Mouse (Mus musculus) neural tube, embryonic 15.5 days (tissue): ENCODE data around the gene Methig1. TPM values are rescaled to one million over a fixed set of nuclear protein-coding genes. Genes with fewer than 3 reads are reported as not detected.

Experiments
- ATAC-seq: fragments of 200-750 bp; cut with Nextera tagmentation; 2 replicates; pipeline ENCODE4 v1.8.0; 2017; ENCODE audit warnings: mild to moderate bottlenecking, moderate TSS enrichment, moderate library complexity; ENCODE audit not compliant: low FRiP score
- H3K27ac ChIP-seq: fragments of 300-500 bp; sonication (generic); replicated peaks from 2 replicates; pipeline ENCODE4 v1.5.1; 2015; ENCODE audit warnings: mild to moderate bottlenecking, inconsistent platforms
- H3K27me3 ChIP-seq: fragments of 300-500 bp; sonication (generic); replicated peaks from 2 replicates; pipeline ENCODE4 v1.6.1; 2015; ENCODE audit warnings: inconsistent platforms
- H3K36me3 ChIP-seq: fragments of 300-500 bp; sonication (generic); 2 replicates; pipeline ENCODE4 v1.6.1; 2015; ENCODE audit warnings: inconsistent platforms
- H3K4me1 ChIP-seq: fragments of 300-500 bp; sonication (generic); 2 replicates; pipeline ENCODE4 v1.6.1; 2015; ENCODE audit warnings: inconsistent platforms
- H3K4me2 ChIP-seq: fragments of 300-500 bp; sonication (generic); 2 replicates; pipeline ENCODE4 v1.6.1; 2015; ENCODE audit warnings: inconsistent platforms, mild to moderate bottlenecking, moderate library complexity
- H3K4me3 ChIP-seq: fragments of 300-500 bp; sonication (generic); replicated peaks from 2 replicates; pipeline ENCODE4 v1.5.1; 2015; ENCODE audit warnings: mild to moderate bottlenecking, inconsistent platforms
- H3K9ac ChIP-seq: fragments of 300-500 bp; sonication (generic); replicated peaks from 2 replicates; pipeline ENCODE4 v1.6.1; 2015; ENCODE audit warnings: mild to moderate bottlenecking, inconsistent platforms
- H3K9me3 ChIP-seq: fragments of 300-500 bp; sonication (generic); replicated peaks from 2 replicates; pipeline ENCODE4 v1.6.1; 2016; ENCODE audit warnings: inconsistent platforms
- WGBS: fragments of 180-500 bp; shearing (Covaris S2); methylation state at CpG from one replicate; pipeline ENCODE4 v1.1.7; 2015; ENCODE audit warnings: mixed read lengths; 5-methylcytosine and 5-hydroxymethylcytosine counted together
- polyA plus RNA-seq: library from polyadenylated mRNA; unstranded; fragments of >200 nt; fragmentation: Nextera tagmentation; extraction: Ambion mirVana; gene quantifications from 2 replicates; pipeline ENCODE4 v1.2.1, GENCODE M21; 2015

The Methig1 gene
- polyA plus RNA-seq, 1 experiment from 2014 or later = 1.1 TPM

DNA sequence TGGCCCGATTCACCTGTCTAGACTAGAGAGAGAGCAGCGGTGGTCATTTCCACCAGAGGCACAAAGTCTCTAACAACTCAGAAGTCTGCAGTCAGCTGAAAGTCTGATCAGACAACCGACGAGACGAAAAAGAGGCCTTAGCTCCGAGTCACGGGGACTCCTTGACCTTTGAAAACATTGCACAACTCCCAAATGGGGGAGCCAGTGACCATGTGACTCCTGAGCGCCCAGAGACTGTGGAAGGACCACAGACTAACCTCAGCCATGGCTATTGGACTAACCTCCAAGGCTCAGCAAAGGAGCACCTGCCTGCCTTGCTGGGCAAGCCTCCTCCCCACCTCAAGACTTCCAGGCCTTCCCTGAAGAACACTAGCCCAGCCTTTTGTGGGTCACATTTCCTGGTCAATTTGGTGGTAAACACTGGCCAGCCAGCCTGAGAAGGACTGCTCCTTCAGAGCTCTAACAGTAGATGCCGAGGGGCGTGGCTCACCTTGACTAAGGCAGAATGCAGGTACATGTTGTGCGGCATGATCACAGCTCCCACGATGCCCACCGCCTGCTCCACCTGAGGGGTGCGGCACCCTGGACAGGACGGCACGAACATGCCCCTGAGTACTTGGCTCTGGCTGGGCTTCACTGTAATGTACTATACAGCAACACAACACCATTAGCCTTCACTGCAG lies 50.5 kb downstream of the Methig1 start:
- Histone ChIP-seq H3K4me1 (no peaks in the 10 kb centered on the region), H3K27me3 (no peaks in the 10 kb centered on the region), H3K9me3 (no peaks in the 10 kb centered on the region), H3K27ac (no peak overlapping the region), H3K36me3 (peaks cover 86% of the 10 kb centered on the region), H3K4me3 (no peak overlapping the region), H3K4me2 (no peak overlapping the region), H3K9ac (no peak overlapping the region)
- ATAC-seq = no peak
- 96% methylated on average over 16 of the region's 16 CpGs for WGBS

DNA sequence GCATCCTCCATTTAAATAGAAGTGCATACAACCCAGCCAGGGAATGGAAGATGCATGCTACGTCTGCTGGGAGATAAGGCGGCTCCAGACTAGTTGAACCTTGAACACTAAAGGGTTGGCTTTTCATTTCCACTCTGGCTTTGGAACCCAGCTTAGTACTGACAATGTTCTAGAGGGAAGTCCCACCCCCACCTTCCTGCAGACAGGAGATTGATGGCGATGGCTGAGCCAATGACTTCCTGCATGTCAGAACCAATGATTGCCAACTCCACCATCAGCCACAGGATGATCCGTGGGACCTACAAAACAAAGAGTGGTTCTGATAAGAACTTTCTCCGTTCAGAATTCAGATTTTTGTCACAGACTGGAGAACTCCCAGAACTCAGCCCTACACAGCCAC lies 53.1 kb downstream of the Methig1 start:
- no peaks in the 10 kb centered on the region for H3K27me3 ChIP-seq
- no peaks in the 10 kb centered on the region for H3K9me3 ChIP-seq
- H3K4me1 ChIP-seq = no peaks in the 10 kb centered on the region
- H3K36me3 ChIP-seq = peaks cover 75% of the 10 kb centered on the region
- H3K9ac ChIP-seq = no peak overlapping the region
- H3K4me2 ChIP-seq = no peak overlapping the region
- no peak overlapping the region for H3K27ac ChIP-seq
- 86% methylated on average over 5 of the region's 5 CpGs for WGBS
- ATAC-seq = no peak
- no peak overlapping the region for H3K4me3 ChIP-seq

DNA sequence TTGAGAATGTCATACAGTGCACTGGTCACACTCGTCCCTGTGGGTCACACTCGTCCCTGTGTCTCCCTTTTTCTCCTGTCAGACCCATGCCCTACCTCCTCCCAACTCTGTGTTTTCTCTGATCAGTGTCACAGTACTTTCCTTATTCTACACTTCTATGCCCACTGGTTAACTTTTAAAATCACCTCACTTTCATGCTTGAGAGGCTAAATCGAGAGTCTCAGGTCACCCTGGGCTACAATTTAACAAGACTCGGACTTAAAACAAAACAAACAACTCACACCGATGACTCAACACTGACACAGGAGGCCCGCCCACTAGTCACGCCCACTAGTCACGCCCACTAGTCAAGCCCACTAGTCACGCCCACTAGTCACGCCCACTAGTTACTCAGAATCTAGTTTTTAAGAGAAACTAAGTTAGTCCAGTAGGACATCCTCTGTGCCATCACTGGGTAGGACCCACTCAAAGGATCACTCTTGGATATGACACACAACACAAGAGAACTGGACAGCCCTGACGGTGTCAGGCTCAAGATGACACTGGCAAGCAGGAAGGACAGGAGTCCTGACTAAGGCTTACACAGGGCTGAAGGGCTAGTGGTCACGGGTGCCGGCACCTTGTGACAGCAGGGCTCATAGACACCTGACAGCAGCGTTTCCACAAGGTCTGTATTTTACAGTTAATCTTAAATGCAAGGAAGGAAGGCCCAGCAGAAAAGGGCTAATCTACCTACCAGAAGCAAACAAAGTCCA lies 58.1 kb downstream of the Methig1 start:
- 63% methylated on average over 14 of the region's 14 CpGs for WGBS
- no peak for ATAC-seq
- H3K4me2 ChIP-seq = no peak overlapping the region

DNA sequence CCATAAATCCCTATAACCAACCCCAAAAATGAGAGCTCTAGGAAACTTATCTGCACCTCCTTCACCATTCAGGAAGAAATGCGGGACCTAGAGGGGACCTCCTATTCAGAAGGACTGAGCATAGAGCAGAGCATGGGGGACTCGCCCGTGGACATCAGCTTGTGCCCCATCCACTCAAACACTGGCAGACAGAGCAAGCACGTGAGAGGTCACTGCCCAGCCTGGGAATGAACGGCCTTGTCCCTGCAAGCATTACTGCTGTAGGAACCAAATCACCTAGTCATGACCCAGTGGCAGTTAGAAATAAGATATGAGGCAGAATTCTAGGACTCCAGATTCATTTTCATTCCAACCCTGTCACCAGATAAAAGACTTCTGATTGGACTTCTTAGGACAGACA lies 58.8 kb downstream of the Methig1 start:
- WGBS = 86% methylated on average over 5 of the region's 5 CpGs
- H3K36me3 ChIP-seq = peaks cover 30% of the 10 kb centered on the region

More for the DNA sequence above, 58.1 kb downstream of the Methig1 start:
- Histone ChIP-seq H3K4me3 (no peak overlapping the region), H3K9me3 (no peaks in the 10 kb centered on the region), H3K4me1 (0 out of 2 replicates have a peak, but pooled peaks cover 3% of the 10 kb centered on the region), H3K27ac (no peak overlapping the region), H3K9ac (no peak overlapping the region), H3K27me3 (no peaks in the 10 kb centered on the region), H3K36me3 (peaks cover 33% of the 10 kb centered on the region)

DNA sequence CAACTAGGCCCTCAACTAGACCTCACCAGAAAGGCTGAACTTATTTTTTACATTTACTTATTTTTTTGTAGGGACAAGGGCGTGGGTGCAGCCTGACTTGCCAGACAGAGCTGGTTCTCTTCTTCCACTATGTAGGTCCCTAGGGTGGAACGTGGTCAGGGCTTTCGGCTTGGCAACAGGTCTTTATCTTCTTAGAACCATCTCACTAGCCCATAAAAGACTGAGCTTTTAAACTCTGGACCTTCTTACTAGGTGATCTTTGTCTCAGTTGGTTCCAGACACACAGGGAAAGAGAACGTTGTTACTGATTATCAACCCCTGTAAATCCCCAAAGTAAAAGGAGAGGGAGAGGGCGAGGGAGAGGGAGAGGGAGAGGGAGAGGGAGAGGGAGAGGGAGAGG lies 60.4 kb downstream of the Methig1 start:
- no peaks in the 10 kb centered on the region for H3K9me3 ChIP-seq
- no peak for ATAC-seq
- H3K4me1 ChIP-seq = 0 out of 2 replicates have a peak, but pooled peaks cover 7% of the 10 kb centered on the region
- no peak overlapping the region for H3K4me2 ChIP-seq
- H3K36me3 ChIP-seq = peaks cover 24% of the 10 kb centered on the region
- no peak overlapping the region for H3K9ac ChIP-seq
- H3K27me3 ChIP-seq = no peaks in the 10 kb centered on the region
- 76% methylated on average over 4 of the region's 5 CpGs for WGBS
- H3K4me3 ChIP-seq = no peak overlapping the region
- no peak overlapping the region for H3K27ac ChIP-seq

More for the DNA sequence above, 58.8 kb downstream of the Methig1 start:
- no peaks in the 10 kb centered on the region for H3K27me3 ChIP-seq
- no peak overlapping the region for H3K4me2 ChIP-seq
- no peak overlapping the region for H3K4me3 ChIP-seq
- 0 out of 2 replicates have a peak, but pooled peaks cover 3% of the 10 kb centered on the region for H3K4me1 ChIP-seq
- H3K27ac ChIP-seq = no peak overlapping the region
- no peaks in the 10 kb centered on the region for H3K9me3 ChIP-seq
- ATAC-seq = no peak
- H3K9ac ChIP-seq = no peak overlapping the region

DNA sequence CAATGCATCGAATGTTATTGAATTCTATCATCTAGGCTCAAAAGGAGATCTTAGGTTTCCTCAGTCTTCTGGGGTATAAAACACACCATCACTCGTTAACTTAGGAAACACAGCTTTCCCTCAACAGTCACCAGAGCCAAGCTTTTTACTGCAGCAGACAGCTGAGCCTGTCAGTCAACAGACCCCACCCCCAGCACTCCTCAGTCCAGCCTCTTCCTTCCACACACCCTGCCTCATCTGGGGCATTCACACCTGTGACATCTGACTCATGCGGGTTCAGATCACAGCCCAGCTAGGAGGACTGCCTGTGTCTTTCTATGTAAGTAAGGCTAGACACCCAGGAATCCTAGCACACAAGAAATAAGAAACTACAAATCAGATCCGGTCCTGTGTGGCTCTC lies 61.1 kb downstream of the Methig1 start:
- Histone ChIP-seq H3K9me3 (no peaks in the 10 kb centered on the region), H3K27me3 (no peaks in the 10 kb centered on the region), H3K36me3 (peaks cover 18% of the 10 kb centered on the region), H3K27ac (no peak overlapping the region), H3K4me3 (no peak overlapping the region), H3K9ac (no peak overlapping the region), H3K4me2 (no peak overlapping the region), H3K4me1 (0 out of 2 replicates have a peak, but pooled peaks cover 7% of the 10 kb centered on the region)
- 73% methylated on average over 4 of the region's 4 CpGs for WGBS
- no peak for ATAC-seq

DNA sequence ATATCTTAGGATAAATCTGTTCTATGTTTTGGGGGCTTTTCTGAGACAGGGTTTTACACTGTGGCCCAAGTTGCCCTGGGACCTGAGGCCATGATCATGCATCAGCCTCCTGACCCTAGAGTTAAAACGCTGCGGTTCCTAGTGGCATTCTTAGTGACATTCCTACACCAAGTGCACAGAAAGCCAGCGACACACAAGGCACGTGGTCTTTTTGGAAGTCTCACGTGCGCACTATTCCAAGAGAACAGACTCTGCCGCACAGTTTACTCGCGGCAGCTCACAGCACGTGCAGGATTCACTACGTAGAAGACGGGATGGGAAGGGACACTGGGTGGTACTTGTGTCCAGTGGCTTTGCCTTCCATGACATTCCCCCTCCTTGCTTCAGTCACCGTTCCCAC lies 62.0 kb downstream of the Methig1 start:
- Histone ChIP-seq H3K27me3 (no peaks in the 10 kb centered on the region), H3K4me2 (no peak overlapping the region), H3K4me1 (peaks cover 16% of the 10 kb centered on the region), H3K4me3 (no peak overlapping the region), H3K36me3 (peaks cover 12% of the 10 kb centered on the region; the same call in 1 of the 2 replicates), H3K9me3 (no peaks in the 10 kb centered on the region), H3K27ac (no peak overlapping the region), H3K9ac (no peak overlapping the region)
- WGBS = 97% methylated on average over 13 of the region's 13 CpGs
- no peak for ATAC-seq

DNA sequence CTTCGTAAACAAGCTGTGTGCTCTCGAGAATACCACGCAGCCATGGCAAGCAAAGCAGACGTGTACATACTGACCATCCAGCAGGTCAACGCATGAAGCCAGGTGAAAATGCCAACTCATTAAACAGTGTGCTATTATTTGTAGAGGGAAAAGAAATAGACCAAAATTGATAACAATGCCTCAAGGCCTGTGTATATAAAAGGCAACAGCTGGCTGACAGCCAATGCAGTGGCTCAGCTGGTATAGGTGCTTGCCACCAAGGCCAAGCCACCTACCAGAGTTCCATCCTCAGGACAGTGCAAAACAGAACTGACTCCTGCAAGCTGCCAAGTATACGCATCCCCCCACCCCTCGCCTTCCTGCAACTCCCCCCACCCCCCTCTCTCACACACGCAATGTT lies 62.7 kb downstream of the Methig1 start:
- H3K9ac ChIP-seq = no peak overlapping the region
- peaks cover 8% of the 10 kb centered on the region; the same call in 1 of the 2 replicates for H3K36me3 ChIP-seq
- H3K4me2 ChIP-seq = no peak overlapping the region
- no peaks in the 10 kb centered on the region for H3K27me3 ChIP-seq
- WGBS = 86% methylated on average over 8 of the region's 8 CpGs
- H3K4me1 ChIP-seq = peaks cover 23% of the 10 kb centered on the region
- no peak overlapping the region for H3K4me3 ChIP-seq
- H3K9me3 ChIP-seq = no peaks in the 10 kb centered on the region
- ATAC-seq = no peak
- no peak overlapping the region for H3K27ac ChIP-seq

DNA sequence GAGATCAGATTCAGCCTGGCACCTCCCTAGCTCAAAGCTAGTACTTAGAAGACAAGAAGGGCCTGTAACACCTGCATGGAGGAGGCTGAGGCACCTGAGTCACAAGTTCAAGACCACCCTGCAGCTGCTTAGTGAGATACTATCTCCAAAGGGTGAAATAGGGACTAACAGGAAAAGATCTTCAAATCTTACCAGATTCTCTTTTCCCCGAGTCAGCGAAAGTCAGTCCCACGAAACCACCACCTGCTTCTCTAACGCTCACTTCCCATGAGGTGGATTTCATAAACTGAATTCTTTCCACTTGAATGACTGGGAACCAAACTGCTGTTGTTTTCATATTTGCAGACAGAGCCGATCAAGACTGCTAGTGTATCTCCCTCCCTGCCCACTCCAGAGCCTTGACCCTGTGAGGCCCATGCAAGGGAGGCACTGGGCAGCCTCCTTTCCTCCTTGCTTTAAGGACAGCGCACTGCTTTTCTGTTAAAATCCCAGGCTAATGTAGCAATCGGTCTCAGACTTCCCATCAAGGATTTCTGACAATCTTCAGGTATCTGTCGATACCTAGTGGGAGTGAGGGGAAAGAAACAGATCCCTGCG lies 65.0 kb downstream of the Methig1 start:
- ATAC-seq = no peak
- H3K4me1 ChIP-seq = peaks cover 38% of the 10 kb centered on the region
- 90% methylated on average over 9 of the region's 9 CpGs for WGBS

DNA sequence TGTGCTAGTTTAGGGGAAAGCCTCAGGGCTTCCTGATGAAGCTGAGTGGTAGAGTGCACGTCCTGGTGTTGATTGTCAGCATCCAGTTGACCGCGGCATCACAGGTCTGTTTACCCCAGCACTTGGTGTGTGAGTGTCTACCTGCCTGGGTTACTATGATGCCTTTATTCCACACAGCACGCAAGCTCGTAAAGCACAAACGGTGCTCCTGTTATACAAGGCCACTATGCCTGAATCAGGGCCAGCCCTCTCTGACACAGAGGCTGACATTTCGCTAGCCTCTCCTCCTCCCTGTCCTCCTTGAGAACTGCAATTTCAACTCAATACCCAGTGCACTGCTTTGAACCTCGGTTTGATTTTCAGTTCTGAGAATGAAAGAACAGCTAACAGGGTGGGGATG lies 66.4 kb downstream of the Methig1 start:
- Histone ChIP-seq H3K4me2 (no peak overlapping the region), H3K9ac (no peak overlapping the region), H3K27ac (no peak overlapping the region; the same call in 1 of the 2 replicates), H3K4me3 (no peak overlapping the region), H3K4me1 (peaks cover 46% of the 10 kb centered on the region), H3K9me3 (no peaks in the 10 kb centered on the region), H3K36me3 (0 out of 2 replicates have a peak, but pooled peaks cover 3% of the 10 kb centered on the region), H3K27me3 (peaks cover 6% of the 10 kb centered on the region)
- WGBS = 70% methylated on average over 8 of the region's 8 CpGs
- no peak for ATAC-seq

More for the DNA sequence above, 65.0 kb downstream of the Methig1 start:
- Histone ChIP-seq H3K9me3 (no peaks in the 10 kb centered on the region), H3K4me2 (no peak overlapping the region), H3K9ac (no peak overlapping the region), H3K27me3 (no peaks in the 10 kb centered on the region), H3K36me3 (0 out of 2 replicates have a peak, but pooled peaks cover 3% of the 10 kb centered on the region), H3K4me3 (no peak overlapping the region), H3K27ac (no peak overlapping the region)

DNA sequence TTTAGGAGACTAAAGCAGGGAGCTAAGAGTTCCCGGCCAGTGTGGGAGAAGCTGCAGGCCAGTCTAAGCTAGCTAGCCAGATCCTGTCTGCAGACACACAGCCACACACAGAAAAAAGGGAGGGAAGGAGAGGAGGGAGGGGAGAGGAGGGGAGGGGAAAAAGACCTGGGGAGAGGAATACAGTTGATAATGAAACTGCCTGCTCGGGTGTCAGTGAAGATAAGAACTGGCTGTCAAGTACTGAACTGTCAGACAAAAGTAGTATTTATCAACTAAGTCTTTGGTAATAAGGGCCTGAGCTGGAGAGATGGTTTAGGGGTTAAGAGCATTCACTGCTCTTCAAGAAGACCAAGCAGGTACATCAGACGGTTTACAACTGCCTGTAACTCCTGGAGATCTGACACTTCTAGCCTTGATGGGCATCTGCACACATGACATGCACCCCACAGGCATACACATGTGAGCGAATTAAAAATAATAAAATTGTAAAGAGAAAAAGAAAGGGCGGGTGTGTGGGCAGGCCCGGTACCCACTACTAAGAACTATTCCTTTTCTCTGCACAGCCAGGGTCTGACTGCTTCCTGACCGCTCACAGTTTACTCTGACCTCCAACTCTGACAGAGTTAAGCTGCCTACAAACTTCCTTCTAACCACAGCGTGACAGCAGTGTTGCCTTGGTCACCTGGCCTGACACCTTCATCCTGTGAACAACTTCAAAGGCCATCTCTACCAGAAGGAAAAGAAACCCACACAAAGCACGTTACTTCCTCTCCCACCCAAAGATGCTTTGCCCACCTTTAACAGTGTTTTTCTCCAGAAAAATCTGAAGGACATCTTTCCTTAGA lies 67.2 kb downstream of the Methig1 start:
- peaks cover 49% of the 10 kb centered on the region for H3K4me1 ChIP-seq
- no peak overlapping the region for H3K9ac ChIP-seq
- no peaks in the 10 kb centered on the region for H3K9me3 ChIP-seq
- 0 out of 2 replicates have a peak, but pooled peaks cover 3% of the 10 kb centered on the region for H3K36me3 ChIP-seq
- ATAC-seq = no peak
- H3K4me3 ChIP-seq = no peak overlapping the region
- no peak overlapping the region for H3K27ac ChIP-seq
- no peak overlapping the region for H3K4me2 ChIP-seq
- WGBS = 78% methylated on average over 9 of the region's 9 CpGs
- H3K27me3 ChIP-seq = peaks cover 14% of the 10 kb centered on the region
